Mouse (Mus musculus) liver, adult (tissue): ENCODE measurements around the gene Cd300lg.

Source experiments
- GATA4 ChIP-seq: IDR thresholded peaks from 2 replicates; pipeline ENCODE4 v1.6.1; 2014; ENCODE audit warnings: mild to moderate bottlenecking, low read length; ENCODE audit not compliant: insufficient replicate concordance

Cd300lg gene

DNA sequence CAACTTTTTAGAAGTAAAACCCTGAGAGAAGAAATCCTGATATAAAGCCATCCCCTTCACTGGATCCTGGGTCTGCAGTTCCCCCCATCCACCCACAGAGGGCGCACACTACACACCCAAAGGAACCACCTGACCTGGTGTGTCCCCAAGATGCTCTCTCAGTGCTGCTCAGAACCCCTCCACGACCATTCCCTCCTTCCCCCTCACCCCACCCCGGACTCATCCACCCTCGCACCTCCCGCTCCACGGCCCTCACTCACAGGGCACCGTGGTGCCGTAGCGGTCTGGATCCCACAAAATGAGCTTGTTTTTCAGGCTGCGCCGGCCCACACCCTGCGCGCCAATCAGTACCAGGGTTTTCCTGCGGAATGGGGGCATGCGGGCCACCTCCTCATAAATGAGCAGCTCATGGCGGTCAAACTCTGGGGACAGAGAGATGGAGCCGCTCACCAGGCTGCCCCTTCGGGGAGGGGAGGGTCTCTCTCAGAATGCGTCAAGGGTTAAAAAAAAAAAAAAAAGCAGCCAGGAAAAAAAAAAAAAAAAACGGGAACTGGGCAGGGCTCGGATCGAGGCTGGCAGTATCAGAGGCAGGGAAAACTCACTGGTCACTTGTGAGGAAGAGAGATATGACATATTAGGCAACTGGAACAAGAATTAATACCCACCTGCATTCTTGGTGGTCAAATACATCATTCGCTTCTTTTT lies 20.1 kb downstream of the Cd300lg start:
- TF ChIP-seq GATA4: no peak

DNA sequence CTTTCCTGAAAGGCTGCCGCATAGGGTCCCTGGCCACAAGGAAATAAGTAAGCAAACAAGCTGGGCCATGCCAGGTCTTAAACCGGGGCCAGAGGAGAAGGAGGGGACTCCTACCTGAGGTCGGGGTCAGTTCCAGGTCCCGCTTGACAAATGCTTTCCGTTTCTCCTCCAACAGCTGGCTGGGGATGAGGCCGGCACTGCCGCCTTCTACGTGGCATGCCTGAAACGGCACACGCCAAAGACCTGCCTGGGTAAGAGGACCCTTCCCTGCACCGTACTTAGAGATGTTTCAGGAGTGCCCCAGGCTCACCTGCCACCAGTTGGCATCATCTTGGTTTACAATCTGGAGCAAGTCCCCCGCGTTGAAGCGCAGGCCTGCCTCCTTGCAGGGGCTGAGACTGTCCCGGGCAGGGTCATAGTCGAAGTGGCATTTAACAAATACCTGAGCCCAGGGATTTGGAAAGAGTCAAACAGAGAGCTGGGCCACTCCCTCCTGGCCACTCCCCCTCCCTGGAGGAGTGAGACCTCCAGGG lies 20.7 kb downstream of the Cd300lg start:
- no peak for TF ChIP-seq GATA4

DNA sequence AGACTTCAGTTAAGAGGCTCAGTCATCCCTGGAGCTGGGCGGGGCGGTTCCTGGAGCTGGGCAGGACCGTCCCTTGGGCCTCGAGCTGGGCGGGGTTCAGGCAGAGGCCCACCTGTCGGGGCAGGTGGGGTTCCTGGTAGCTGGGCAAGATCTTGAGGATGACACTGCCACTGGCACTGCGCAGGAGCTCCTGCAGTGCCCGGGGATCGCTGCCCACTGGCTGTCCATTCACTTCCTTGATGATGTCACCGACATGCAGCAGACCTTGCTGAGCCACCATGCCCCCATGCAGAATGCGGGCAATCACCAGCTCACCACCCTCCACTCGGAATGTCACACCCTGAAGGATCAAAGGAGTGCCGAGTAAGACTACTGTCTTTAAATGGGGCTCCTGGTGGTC lies 21.8 kb downstream of the Cd300lg start:
- no peak for TF ChIP-seq GATA4

DNA sequence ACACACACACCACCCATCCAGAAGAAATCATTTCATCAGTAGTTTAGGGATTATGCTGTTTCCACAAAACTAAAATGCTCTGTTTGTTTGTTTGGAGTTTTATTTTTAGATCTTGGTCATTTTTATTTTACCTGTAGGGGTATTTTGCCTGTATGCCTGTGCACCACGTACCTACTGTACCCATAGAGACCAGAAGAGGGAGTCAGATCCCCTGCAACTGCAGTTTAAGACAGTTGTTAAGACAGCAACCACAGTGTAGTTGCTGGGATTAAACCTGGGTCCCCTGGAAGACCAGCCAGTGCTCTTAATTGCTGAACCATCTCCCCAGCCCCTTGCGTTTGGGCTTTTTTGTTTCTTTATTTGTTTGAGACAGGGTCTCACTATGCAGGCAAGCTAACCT lies 27.7 kb downstream of the Cd300lg start:
- TF ChIP-seq GATA4: no peak

DNA sequence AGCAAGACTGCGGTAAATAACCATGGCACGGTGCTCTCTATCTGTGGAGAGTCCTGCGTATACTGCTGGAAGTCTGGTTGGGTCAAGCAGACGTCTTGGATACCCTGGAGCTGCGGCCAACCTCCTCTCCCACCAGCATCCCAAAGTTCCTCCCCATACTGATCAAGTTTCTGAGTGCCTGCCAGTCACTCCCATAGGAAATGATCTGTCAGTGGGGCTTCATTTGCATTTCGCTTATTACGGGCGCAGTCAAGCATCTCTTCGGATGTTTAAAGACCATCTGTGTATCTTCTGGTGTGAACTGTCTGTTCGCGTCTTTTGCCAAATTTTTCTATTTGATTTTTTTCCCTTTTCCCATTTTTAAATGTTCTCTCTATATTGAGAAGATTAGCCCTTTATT lies 28.3 kb downstream of the Cd300lg start:
- TF ChIP-seq GATA4: no peak

DNA sequence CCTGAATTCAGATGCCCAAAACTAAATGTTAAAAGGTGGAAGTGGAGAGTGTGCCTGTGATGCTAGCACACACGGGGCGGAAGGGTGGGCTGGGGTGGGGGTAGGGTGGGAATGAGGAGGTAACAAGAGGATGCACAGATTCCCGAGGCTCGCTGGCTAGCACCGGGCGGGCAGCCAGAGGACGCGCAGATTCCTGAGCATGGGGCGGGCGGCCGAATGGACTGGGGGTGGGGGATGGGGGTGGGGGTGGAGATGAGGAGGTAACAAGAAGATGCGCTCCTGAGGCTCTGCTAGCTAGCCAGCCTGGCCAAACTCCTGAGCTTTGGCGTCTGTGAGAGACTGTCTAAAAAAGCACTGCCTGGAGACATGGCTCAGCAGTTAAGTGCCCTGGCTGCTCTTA lies 29.1 kb downstream of the Cd300lg start:
- no peak for TF ChIP-seq GATA4

DNA sequence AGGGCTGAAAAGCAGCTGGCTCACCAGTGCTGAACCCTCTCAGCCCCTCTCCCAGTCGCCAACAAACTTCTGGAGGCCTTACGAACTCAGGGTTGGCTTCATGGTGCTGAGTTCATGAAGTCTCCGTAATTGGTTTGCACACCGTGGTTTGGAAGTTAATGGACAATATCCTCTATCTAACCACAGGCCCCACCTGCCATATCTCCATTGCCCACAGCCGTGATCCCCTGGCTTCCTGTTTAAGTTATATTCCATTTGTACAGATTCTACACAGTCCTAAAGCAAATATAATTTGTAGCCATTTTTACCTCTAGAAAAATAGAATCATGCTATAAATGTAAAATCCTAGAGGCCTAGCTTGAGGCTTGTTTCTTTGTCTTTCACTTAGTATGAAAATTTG lies 31.4 kb downstream of the Cd300lg start:
- no peak for TF ChIP-seq GATA4

DNA sequence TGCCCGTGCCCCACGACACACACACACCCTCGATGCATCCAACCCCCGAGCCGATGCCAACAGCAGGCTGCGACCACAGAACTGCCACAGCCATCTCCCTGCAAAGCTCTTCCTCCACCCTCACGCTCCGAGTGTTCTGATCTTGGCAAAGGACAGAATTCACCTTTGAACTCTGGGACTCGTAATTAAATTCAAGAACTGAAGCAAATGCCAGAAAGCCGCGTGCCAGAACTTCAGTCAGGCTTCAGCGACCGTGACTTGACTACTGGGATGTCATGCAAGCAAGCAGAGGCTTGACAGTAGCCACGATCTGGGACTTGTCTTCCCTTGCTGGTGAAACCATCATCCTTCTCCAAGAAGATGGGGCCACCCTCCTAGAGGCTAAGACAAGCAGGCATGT lies 32.4 kb downstream of the Cd300lg start:
- TF ChIP-seq GATA4: no peak

DNA sequence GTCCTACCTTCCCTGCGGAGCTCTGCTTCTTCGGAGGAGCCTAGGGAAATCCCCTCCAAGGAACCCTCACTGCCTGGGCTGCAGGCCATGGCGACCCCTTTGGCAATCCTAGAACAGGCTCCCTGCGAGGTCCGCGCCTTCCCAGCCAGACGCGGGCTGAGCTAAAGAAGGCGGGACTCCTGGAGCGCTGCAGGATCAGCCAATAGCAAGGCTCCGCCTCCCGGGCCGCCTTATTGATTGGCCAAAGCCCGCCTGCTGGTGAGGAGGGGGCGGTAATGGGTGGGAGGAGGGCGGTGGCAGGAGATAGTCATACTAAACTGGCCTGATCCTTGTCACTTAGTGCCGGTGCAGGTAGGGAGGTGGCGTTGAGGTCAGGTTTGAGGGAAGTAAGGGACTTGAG lies 41.0 kb downstream of the Cd300lg start:
- no peak for TF ChIP-seq GATA4

DNA sequence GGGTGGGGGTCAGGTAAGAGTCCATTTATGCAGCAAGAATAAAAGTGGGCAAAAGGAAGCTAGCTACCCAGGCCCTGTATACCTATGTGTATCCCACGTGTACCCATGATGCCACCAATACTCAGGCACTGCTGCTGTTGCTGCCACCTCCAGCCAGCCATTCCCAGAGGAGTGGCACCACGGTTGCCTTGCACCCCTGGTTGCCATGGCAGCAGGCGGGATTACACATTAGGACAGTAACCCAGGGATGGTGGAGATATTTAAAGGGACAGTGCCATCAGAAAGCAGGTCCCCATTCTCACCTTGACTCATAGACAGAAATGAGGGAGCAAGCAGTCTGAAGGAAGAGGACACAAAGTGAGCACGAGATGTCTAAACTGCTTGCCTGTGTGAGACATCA lies 41.9 kb downstream of the Cd300lg start:
- TF ChIP-seq GATA4: no peak

DNA sequence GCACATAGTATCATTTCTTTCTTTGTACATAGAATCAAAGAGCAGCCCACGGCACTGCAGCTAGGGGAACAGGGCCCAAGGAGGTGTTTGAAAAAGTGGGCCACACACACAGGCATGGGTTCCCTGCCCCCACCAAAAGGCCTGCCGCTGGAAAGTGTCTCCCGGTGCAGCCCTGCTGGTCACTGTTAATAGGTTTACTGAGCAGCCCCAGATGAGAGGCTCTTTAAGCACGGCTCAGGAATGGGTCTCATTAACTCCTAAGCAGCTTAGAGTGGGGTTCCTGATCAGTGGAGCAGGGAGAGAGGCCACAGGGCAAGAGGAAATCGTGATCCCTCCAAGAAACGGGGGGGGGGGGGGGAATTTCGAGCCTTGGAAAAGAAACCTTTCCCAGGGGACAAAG lies 42.9 kb downstream of the Cd300lg start:
- TF ChIP-seq GATA4: no peak

DNA sequence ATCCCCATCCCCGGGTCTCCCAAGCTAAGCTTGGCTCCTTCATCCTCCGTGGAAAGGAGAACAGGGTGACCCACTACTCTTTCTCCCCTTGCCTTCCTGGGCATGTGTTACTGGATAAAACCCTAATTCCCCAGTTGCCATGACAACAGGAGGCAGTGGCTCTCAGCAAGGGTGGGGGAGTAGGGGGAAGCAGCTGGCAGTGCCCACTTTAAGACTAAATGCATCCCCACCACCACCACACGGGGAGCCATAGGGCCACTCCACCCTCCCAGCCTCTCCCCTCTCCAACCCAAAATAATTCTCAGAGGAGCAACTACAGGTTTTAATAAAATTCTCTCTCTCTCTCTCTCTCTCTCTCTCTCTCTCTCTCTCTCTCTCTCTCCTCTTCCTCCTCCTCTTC lies 45.0 kb downstream of the Cd300lg start:
- TF ChIP-seq GATA4: no peak

DNA sequence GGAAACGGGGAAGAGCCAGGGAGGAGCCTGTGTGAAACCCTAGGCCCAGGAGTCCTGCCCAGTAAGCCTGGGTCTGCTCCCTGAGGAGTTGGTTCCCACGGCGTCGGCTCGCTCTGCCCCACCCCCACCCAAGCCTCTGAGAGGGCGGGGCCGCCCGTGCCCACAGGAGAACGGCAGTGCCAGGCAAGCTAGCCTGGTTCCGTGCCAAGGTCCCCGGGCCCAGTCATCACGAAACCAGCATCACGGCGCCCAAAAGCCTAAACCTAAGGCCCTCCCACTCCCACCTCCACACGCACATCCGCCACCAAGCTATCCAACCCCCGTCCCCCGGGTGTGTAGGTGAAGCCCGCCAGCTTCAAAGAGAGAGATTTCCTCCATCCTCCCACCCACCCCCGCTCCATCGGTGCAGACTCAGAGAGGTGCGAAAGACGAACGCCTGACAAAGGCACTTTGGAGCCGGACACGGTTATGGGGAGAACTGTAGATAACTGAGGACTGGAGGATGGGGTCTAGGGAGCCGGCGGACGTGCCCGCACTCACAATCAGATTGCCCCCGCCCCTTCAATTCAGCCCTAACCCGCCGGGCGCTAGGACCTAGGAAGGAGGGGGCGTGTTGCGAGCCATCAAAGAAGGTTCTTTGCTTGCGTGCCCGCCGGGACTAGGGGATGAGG lies 45.9 kb downstream of the Cd300lg start:
- no peak for TF ChIP-seq GATA4

DNA sequence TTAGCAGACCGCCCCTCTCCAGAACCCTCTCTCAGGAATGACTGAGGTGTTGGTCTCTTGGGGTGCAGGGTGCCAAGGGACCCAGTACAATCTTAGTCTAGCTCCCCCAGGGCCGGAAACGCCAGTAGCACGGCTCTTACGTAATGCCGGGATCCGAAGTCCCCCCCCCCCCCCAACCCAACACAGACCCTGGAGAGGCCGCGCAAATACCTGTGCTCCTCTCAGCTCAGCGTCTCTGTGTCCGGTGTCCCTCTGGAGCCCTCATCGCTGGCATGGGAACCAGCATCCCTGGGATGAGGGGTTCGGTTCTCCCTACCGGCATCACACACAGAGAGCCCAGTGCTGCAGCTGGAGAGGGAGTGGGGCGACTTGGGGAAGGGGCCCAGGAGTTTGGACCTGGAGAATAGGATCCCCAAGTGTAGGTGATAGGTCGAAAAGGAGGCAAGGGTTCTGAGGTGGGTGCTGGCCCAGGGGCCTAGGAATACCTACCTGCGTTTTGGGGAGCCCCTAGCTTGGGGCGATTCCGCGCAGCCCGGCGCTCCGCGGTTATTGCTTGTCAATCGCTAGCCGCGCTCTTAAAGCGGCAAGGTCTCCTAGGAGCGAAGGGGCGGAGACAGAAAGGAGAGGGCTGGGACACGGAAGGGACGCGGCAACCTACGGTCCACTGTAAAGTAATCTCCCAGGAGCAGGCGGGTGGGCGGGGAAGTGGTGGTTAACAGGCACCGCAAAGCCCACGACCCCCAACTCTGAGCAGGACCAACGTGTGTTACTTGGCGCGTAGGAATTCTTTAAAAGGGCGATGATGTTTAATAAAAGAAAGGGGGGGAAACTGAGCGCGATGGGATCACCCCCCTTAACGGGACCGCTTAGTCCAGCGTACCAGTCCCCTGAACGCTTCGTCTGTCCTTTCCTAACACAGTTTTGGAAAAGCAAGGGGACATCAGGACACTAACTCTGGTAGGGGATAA lies 46.9 kb downstream of the Cd300lg start, which contains the start of gene Mpp2:
TSS of gene Mpp2 (minus strand) at position 585 of the 968 bp plus-strand sequence.
- no peak for TF ChIP-seq GATA4

DNA sequence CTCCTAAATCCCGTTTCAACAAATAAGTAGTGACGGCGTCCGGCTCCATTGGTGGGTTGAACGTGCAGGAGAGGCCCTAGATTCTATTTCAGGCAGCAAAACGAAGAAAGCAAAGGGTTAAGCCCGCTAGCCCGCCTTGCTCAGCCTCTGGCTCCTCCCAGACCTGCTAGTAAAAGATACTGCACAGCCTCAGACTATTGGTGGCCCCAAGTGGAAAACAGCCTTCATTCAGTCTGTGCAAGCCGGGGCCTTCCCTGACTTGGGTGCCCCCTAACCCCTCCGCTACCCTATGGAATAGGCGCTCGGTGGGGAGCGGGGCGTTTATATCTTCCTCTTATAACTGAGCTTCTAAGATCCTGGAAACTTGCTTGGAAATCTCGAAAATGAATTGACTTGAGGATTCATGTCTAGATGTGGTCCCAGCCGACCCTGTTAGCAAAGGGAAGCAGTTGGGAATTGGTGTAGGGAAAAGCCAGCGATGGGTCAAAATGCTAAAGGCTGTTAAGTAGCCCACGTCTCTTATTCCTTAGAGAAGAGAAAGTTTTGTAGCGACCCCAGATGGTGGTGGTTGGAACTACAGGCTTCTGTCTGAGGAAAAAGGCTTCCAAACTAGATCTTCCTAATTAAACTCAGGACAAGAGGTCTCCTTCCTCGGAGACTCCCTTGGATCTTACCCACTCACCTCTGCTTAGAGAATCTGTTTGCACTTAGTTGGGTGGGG lies 47.9 kb downstream of the Cd300lg start:
- no peak for TF ChIP-seq GATA4
